Mouse (Mus musculus): ENCODE measurements at regions not wholly inside any gene's neighbourhood (a gene's known extent, or its start where the extent isn't known, plus 50 kb on each side); places are given as distances from the start of the nearest gene placed in this dataset.

DNA sequence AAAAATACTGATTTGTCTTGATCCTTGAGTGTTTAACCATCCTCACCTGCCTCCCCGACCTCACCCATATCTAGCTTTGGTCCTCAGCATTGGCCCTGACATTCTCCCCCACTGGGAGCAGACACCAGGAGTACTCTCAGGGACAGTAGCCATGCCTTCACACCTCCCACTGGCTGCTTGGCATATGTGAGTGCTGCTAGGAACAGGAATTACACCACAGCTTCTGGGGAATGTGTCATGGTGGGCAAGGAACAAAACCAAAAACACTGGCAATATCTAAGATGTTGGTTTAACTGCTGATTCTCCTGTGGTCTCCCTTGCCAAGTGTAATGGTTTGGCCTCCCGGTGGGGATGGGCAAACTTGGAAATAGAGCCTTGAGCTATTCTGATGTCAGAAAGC lies 248.6 kb downstream of the Tle3 start:
- Histone ChIP-seq H3K4me3 (ENCODE audit: low read depth, low read length) (no peak overlapping the region), H3K4me2 (ENCODE audit: low read length) (no peak overlapping the region), H3K4me1 (ENCODE audit: control insufficient read depth, insufficient read depth, low read length) (peaks cover 9% of the 10 kb centered on the region), H3K27me3 (ENCODE audit: control insufficient read depth, insufficient read depth, low read depth, low read length) (no peaks in the 10 kb centered on the region; the same call in 1 of the 2 replicates), H3K9me3 (replicated peaks; ENCODE audit: control insufficient read depth, low read length, poor library complexity, severe bottlenecking) (no peaks in the 10 kb centered on the region), H3K27ac (ENCODE audit: low read length) (no peak overlapping the region), H3K9ac (ENCODE audit: low read depth, low read length) (no peak overlapping the region), H3K36me3 (ENCODE audit: control insufficient read depth, insufficient read depth, low read length) (no peaks in the 10 kb centered on the region)
- 65% methylated on average over 2 of the region's 2 CpGs for WGBS
- no peak for ATAC-seq

DNA sequence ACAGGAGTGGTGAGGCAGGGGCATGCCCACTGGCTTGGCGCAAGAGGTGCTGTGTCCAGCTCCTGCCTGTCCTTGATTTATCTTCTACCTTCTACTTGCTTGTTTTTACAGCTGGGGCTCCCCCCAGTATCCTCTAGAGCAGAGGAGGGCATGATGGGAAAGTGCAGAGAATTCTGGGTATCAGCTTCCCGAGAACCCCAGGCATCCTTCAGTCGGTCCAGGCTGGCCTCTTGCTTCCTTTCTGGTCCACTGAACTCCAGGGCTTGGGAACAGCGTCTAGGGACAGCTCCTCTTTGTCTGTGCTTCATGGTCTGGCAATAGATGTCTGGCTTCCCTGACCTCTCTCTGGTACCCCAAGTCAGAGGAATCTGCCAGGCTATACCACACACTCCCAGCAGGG lies 247.9 kb downstream of the Tle3 start:
- H3K4me3 ChIP-seq (ENCODE audit: low read depth, low read length): no peak overlapping the region
- H3K36me3 ChIP-seq (ENCODE audit: control insufficient read depth, insufficient read depth, low read length): no peaks in the 10 kb centered on the region
- no peak for ATAC-seq
- no peak overlapping the region for H3K9ac ChIP-seq (ENCODE audit: low read depth, low read length)
- H3K27ac ChIP-seq (ENCODE audit: low read length): no peak overlapping the region
- H3K4me2 ChIP-seq (ENCODE audit: low read length): no peak overlapping the region
- 32% methylated on average over 4 of the region's 4 CpGs for whole genome bisulfite sequencing
- no peaks in the 10 kb centered on the region for H3K9me3 ChIP-seq (replicated peaks; ENCODE audit: control insufficient read depth, low read length, poor library complexity, severe bottlenecking)
- H3K27me3 ChIP-seq (ENCODE audit: control insufficient read depth, insufficient read depth, low read depth, low read length): no peaks in the 10 kb centered on the region; the same call in 1 of the 2 replicates
- H3K4me1 ChIP-seq (ENCODE audit: control insufficient read depth, insufficient read depth, low read length): peaks cover 9% of the 10 kb centered on the region

DNA sequence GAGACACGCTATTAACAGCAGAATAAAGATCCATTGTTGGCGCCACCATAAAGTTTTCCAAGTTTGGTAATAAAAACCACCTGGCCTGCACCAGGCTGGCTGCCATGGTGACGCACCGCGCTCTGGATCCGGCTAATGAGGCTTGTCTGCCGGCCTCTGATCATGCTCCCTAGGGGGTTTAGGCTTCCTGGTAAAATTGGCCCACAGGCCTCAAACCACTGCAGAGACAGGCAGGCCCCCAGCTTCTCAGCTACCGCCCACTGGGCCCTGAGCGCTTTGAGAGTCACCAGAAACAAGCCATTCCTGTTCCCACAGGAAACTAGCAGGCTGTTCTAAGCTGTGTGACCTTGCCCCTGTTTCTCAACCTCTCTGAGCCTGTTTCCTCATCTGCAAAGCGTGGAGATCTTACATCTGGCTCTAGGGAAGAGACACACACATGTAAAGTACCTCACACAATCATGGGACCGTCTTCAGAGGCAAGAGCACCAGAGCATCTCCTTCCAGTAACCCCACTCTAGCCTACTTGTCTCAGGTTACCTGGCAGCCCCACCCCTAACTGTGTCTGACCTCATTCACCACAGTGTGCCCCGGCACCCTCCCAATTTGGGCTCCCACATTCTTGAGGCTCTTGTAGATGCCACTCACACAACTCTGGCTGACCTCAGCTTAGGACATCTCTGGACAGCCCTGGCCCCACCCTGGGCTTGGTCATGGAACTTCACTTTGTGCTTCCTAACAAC lies 246.5 kb downstream of the Tle3 start:
- Histone ChIP-seq H3K27me3 (ENCODE audit: control insufficient read depth, insufficient read depth, low read depth, low read length) (no peaks in the 10 kb centered on the region; the same call in 1 of the 2 replicates), H3K27ac (ENCODE audit: low read length) (no peak overlapping the region), H3K9ac (ENCODE audit: low read depth, low read length) (no peak overlapping the region), H3K9me3 (replicated peaks; ENCODE audit: control insufficient read depth, low read length, poor library complexity, severe bottlenecking) (no peaks in the 10 kb centered on the region), H3K4me3 (ENCODE audit: low read depth, low read length) (no peak overlapping the region), H3K36me3 (ENCODE audit: control insufficient read depth, insufficient read depth, low read length) (no peaks in the 10 kb centered on the region), H3K4me1 (ENCODE audit: control insufficient read depth, insufficient read depth, low read length) (peaks cover 8% of the 10 kb centered on the region), H3K4me2 (ENCODE audit: low read length) (no peak overlapping the region)
- no peak for ATAC-seq
- 32% methylated on average over 12 of the region's 12 CpGs for WGBS

DNA sequence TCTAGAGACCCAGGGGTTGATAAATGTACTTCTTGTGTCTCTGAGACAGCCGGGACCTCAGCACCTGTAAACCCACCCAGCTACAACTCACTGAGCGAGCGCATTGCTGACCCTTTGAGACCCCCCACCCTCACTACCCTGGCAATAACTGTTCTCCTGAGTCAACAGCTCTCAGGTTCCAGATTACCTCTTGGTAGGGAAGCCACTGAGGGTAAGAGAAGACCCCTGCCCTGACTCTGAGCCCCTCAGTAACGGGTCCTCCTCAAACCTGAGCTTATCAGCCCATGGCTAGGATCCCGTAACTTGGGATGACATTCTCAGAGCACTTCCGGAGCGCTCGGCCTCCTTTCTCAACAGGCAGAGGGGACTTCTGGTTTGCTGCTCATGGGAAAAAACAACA lies 245.8 kb downstream of the Tle3 start:
- no peaks in the 10 kb centered on the region for H3K36me3 ChIP-seq (ENCODE audit: control insufficient read depth, insufficient read depth, low read length)
- no peak overlapping the region for H3K9ac ChIP-seq (ENCODE audit: low read depth, low read length)
- WGBS: 76% methylated on average over 8 of the region's 8 CpGs
- no peak overlapping the region for H3K4me2 ChIP-seq (ENCODE audit: low read length)
- H3K4me3 ChIP-seq (ENCODE audit: low read depth, low read length): no peak overlapping the region
- H3K4me1 ChIP-seq (ENCODE audit: control insufficient read depth, insufficient read depth, low read length): peaks cover 5% of the 10 kb centered on the region
- no peaks in the 10 kb centered on the region; the same call in 1 of the 2 replicates for H3K27me3 ChIP-seq (ENCODE audit: control insufficient read depth, insufficient read depth, low read depth, low read length)
- H3K27ac ChIP-seq (ENCODE audit: low read length): no peak overlapping the region
- ATAC-seq: no peak
- H3K9me3 ChIP-seq (replicated peaks; ENCODE audit: control insufficient read depth, low read length, poor library complexity, severe bottlenecking): no peaks in the 10 kb centered on the region

DNA sequence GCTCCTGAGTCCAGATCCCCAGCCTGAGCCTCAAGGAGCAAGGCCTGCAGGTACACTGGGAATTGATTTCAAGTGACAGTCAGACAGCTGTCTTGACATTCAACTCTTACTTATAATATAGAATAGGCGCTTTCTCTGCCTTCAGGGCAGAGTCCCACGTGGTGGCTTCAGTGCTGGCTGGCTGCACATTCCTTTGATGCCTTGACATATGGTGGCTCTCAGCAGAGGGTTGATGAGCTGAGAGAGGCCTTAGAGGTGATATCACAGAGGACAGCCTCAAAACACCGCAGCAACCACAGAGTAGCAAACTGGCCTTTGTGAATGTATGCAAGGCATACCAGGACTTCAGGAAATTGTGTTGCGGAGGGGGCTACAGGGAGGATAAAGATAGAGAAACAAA lies 243.4 kb downstream of the Tle3 start:
- 54% methylated on average over 4 of the region's 4 CpGs for WGBS

DNA sequence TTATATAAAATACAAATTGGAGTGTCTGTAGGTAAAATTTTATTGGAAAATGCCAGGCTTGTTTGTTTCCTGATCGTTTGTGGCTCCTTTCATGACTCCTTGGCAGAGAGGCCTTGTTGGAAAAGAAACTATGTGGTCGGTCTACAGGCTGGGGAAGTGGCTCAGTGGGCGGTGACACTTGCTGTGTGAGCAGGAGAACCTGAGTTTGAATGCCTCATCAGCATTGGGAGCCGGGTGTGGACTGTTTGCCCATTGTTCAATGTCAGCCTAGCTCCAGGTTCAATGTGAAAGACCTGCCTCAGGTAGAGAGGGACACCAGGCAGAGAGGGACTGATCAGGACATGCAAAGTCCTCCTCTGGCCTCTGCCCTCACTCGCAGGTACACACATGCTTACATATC lies 235.4 kb downstream of the Tle3 start:
- ATAC-seq: no peak
- Histone ChIP-seq H3K27ac (ENCODE audit: low read length) (no peak overlapping the region), H3K9ac (ENCODE audit: low read depth, low read length) (no peak overlapping the region), H3K4me1 (ENCODE audit: control insufficient read depth, insufficient read depth, low read length) (peaks cover 2% of the 10 kb centered on the region; the same call in 1 of the 2 replicates), H3K27me3 (ENCODE audit: control insufficient read depth, insufficient read depth, low read depth, low read length) (no peaks in the 10 kb centered on the region; the same call in 1 of the 2 replicates), H3K4me2 (ENCODE audit: low read length) (no peak overlapping the region), H3K36me3 (ENCODE audit: control insufficient read depth, insufficient read depth, low read length) (no peaks in the 10 kb centered on the region), H3K4me3 (ENCODE audit: low read depth, low read length) (no peak overlapping the region), H3K9me3 (replicated peaks; ENCODE audit: control insufficient read depth, low read length, poor library complexity, severe bottlenecking) (no peaks in the 10 kb centered on the region)
- 86% methylated on average over 5 of the region's 5 CpGs for WGBS

More for the DNA sequence above, 243.4 kb downstream of the Tle3 start:
- Histone ChIP-seq H3K36me3 (ENCODE audit: control insufficient read depth, insufficient read depth, low read length) (no peaks in the 10 kb centered on the region), H3K27me3 (ENCODE audit: control insufficient read depth, insufficient read depth, low read depth, low read length) (no peaks in the 10 kb centered on the region; the same call in 1 of the 2 replicates), H3K4me3 (ENCODE audit: low read depth, low read length) (no peak overlapping the region), H3K4me2 (ENCODE audit: low read length) (no peak overlapping the region), H3K9me3 (replicated peaks; ENCODE audit: control insufficient read depth, low read length, poor library complexity, severe bottlenecking) (no peaks in the 10 kb centered on the region), H3K27ac (ENCODE audit: low read length) (no peak overlapping the region), H3K9ac (ENCODE audit: low read depth, low read length) (no peak overlapping the region), H3K4me1 (ENCODE audit: control insufficient read depth, insufficient read depth, low read length) (no peaks in the 10 kb centered on the region)
- no peak for ATAC-seq

DNA sequence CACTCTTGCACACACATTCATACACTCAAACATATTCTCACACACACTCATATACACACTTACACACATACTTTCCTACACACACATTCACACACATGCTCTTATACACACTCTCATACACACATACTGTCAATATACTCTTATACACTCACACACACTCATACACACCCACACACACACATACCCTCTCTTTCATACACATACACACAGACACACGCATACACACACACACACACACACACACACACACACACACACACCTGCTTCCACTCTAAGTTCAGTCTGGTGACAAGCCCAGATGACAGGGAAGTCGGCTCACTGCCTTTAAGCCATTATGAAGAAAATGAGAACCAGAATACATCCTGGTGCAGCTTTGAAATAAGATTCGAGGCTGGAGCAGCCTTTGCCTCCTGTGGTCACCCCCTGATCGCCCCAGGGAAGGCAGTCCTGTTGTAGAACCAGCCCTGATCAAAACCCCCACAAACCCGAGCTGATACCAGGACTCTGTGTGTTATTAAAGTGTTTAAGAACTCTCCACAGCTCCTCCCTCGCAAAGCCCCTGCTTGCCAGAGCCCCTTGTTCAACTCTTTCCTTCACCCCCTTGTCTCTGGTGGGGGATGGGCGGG lies 230.3 kb downstream of the Tle3 start:
- no peaks in the 10 kb centered on the region for H3K36me3 ChIP-seq (ENCODE audit: control insufficient read depth, insufficient read depth, low read length)

DNA sequence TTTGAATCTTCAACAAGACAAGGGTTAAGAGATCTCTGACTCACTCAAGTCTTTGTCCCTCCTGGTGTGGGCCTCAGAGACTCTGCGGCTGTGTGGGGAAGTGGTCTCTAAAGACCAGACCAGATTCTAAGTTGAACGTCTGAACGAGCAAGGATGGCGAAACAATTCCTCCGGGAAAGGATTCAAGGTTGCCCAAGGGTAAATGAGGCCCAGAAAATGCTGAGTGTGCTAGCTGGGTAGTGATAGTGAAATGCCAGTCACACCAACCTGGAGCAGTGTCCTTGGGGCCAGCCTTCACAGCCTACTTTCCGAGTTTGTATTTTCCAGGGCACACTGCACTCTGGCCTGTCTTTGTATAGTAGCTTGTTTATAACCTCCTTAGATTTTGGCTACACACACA lies 229.7 kb downstream of the Tle3 start:
- Histone ChIP-seq H3K4me1 (ENCODE audit: control insufficient read depth, insufficient read depth, low read length) (peaks cover 5% of the 10 kb centered on the region; the same call in 1 of the 2 replicates), H3K27ac (ENCODE audit: low read length) (no peak overlapping the region), H3K4me2 (ENCODE audit: low read length) (no peak overlapping the region), H3K4me3 (ENCODE audit: low read depth, low read length) (no peak overlapping the region), H3K9me3 (replicated peaks; ENCODE audit: control insufficient read depth, low read length, poor library complexity, severe bottlenecking) (no peaks in the 10 kb centered on the region), H3K36me3 (ENCODE audit: control insufficient read depth, insufficient read depth, low read length) (no peaks in the 10 kb centered on the region), H3K9ac (ENCODE audit: low read depth, low read length) (no peak overlapping the region), H3K27me3 (ENCODE audit: control insufficient read depth, insufficient read depth, low read depth, low read length) (no peaks in the 10 kb centered on the region; the same call in 1 of the 2 replicates)
- 79% methylated on average over 6 of the region's 6 CpGs for WGBS
- ATAC-seq: no peak

More for the DNA sequence above, 230.3 kb downstream of the Tle3 start:
- Histone ChIP-seq H3K4me1 (ENCODE audit: control insufficient read depth, insufficient read depth, low read length) (peaks cover 3% of the 10 kb centered on the region; the same call in 1 of the 2 replicates), H3K27ac (ENCODE audit: low read length) (no peak overlapping the region), H3K27me3 (ENCODE audit: control insufficient read depth, insufficient read depth, low read depth, low read length) (no peaks in the 10 kb centered on the region; the same call in 1 of the 2 replicates), H3K4me3 (ENCODE audit: low read depth, low read length) (no peak overlapping the region), H3K4me2 (ENCODE audit: low read length) (no peak overlapping the region), H3K9ac (ENCODE audit: low read depth, low read length) (no peak overlapping the region), H3K9me3 (replicated peaks; ENCODE audit: control insufficient read depth, low read length, poor library complexity, severe bottlenecking) (no peaks in the 10 kb centered on the region)
- 49% methylated on average over 7 of the region's 7 CpGs for WGBS
- ATAC-seq: no peak

DNA sequence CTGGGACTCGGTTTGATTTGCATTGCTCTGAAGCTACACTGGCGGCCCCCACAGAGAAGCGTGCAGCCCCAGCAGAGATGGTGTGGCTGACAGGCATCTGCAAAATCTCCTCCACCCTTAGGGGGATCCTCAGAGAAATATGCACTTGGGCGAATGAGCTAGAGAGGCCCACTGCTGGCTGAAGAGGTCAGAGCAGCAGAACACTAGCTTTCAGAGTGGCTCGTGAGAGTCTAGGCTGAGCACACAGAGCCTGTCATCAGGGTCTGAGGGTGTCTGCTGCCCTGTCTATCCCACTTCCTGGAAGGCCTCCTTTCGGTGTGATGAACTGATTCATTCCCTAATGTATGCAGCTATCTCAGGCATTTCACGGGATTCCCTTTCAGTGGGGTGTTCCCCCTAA lies 225.1 kb downstream of the Tle3 start:
- no peak for ATAC-seq
- Histone ChIP-seq H3K36me3 (ENCODE audit: control insufficient read depth, insufficient read depth, low read length) (no peaks in the 10 kb centered on the region), H3K27ac (ENCODE audit: low read length) (no peak overlapping the region), H3K4me1 (ENCODE audit: control insufficient read depth, insufficient read depth, low read length) (peaks cover 11% of the 10 kb centered on the region), H3K9ac (ENCODE audit: low read depth, low read length) (no peak overlapping the region), H3K4me2 (ENCODE audit: low read length) (no peak overlapping the region), H3K9me3 (replicated peaks; ENCODE audit: control insufficient read depth, low read length, poor library complexity, severe bottlenecking) (no peaks in the 10 kb centered on the region), H3K4me3 (ENCODE audit: low read depth, low read length) (no peak overlapping the region), H3K27me3 (ENCODE audit: control insufficient read depth, insufficient read depth, low read depth, low read length) (no peaks in the 10 kb centered on the region)
- 16% methylated on average over 7 of the region's 7 CpGs for WGBS
